Mouse (Mus musculus) lung, postnatal 0 days (tissue): Measurements from ENCODE around the gene Pknox2.

Experiments used
- CTCF ChIP-seq: IDR thresholded peaks from 2 replicates; pipeline ENCODE4 v1.5.1; 2016; ENCODE audit warnings: antibody characterized with exemption, mild to moderate bottlenecking
- EP300 ChIP-seq: IDR thresholded peaks from 2 replicates; pipeline ENCODE4 v1.6.1; 2016; ENCODE audit warnings: antibody characterized with exemption, mild to moderate bottlenecking, control low read depth

GRCm38 (mm10) chr9:37160686-37161085 lies 13.5 kb upstream of the Pknox2 start:
- TF ChIP-seq CTCF (no peak), EP300 (no peak)
